Mouse (Mus musculus) heart, postnatal 14 days (tissue): ENCODE data around the gene Gtsf1. TPM values are rescaled to one million over a fixed set of nuclear protein-coding genes. Genes with fewer than 3 reads are reported as not detected.
"Not testable (repeated sequence)": the region's sequence is repeated elsewhere in the genome, so short reads cannot be mapped to it uniquely, and the experiment has no call there.

Experiments
- DNase-seq, 2 experiments: peaks; one replicate each; pipeline ENCODE4 v3.0.0; 2021 to 2022
- intact Hi-C: fragments of 180-260 bp; cut with DNase I; formaldehyde crosslinking; loops from one replicate; pipeline ENCODE4 v1.15.1; 2025
- long read RNA-seq, 2 experiments: library from polyadenylated mRNA; stranded (forward); transcript quantifications; one replicate each; pipeline ENCODE4 v2.0.0; 2021
- total RNA-seq, 2 experiments: library from RNA; stranded (reverse); gene quantifications; 2 replicates each; pipeline ENCODE4 v1.2.3; 2021

The Gtsf1 gene
- under 1 TPM in 1 of 2 experiments, not detected in 1; 0.34 TPM for total RNA-seq
- long read RNA-seq, experiment 1, partial matches to known transcripts = 0 of 1 reads
- long read RNA-seq, experiment 1, other reads (novel, unspliced or antisense) = 1 of 1 reads
- long read RNA-seq, experiment 2 = 0 reads

DNA sequence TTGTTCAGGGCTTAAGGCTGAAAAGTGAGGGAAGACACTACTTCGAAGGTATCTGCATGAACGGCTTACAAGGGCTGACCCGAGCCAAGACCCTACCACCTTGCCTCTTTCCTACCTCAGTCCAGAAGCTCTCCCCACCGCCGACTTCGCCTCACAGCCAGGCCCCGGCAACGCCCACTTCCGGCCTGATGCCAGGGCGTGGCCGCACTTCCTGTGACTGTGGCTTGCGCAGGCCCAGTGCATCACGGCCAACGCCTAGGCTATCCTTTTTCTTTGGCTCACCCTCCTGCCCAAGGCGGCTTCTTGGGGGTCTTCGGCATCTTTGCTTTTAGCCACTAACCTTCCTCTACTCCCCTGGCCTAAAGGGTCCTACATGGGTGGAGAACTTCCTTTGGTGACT, at the start of gene Gtsf1:
Gene Gtsf1, minus strand, starts transcription at position 230 of the 400 bp plus-strand sequence.
- intact Hi-C loops = no loop called here
- DNase-seq = no peak

- DNase-seq = no peak
- intact Hi-C loops = no loop called here
These were observed 48.9 kb upstream of the Gtsf1 start for GRCm38 (mm10) chr15:103479080-103479606.

- intact Hi-C loops = no loop called here
- no peak for DNase-seq
These were observed 43.5 kb upstream of the Gtsf1 start for GRCm38 (mm10) chr15:103473769-103474168.

DNA sequence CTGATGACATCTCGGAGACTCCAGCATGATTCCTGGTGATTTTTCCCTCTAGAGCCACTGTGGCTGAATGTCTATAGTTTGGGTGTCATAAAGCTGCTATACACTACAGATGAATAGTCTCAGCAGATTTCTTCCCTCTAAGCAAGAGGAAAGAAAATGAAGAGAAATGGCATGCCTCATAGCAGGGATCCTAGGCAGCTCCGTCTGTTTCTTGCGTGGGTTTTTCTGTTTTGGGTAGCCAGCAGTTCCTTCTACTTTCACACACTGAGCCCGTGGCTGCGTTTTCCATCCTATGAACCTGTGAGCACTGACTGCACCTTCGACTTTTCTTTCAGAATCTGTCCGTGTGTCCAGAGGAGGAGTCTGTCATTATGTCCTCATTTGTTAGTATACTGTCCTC, 42.9 kb upstream of the Gtsf1 start:
- intact Hi-C loops = no loop called here
- no peak for DNase-seq

GRCm38 (mm10) chr15:103472265-103472664, 42.0 kb upstream of the Gtsf1 start:
- intact Hi-C loops = no loop called here
- no peak for DNase-seq

DNA sequence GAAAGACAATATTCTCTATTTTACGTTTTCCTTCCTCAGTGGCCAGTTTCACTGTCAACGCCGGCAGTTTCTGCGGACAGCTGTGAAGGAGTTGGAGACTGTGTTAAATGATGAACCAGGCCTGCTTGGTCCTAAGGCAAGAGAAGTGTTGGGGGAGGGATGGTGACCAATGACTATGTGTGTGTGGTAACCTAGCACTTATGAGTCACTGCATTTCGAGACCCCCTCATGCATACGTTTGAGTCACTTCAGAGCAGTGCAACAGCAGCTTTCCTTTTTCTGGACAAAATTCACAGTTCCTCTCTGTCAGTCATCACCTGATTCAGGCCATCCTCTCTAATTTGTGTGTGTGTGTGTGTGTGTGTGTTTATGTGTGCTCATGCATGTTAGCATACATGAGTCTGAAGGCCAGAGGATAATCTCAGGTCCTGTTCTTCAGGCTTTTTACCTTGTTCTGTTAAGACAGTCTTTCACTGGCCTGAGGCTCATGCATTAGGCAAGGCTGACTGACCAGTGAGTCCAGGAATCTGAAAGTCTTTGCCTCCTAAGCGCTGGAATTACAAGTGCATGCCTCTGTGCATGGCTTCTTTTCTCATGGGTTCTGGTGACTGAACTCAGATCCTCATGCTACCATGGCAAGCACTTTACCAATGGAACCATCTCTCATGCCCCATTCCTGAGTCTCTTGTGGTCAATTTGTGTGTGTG, 41.4 kb upstream of the Gtsf1 start:
- no peak for DNase-seq
- intact Hi-C loops = no loop called here

- intact Hi-C loops = no loop called here
- DNase-seq = peak; percentile 6 to 11
These were observed 32.4 kb upstream of the Gtsf1 start for GRCm38 (mm10) chr15:103462539-103463261.

GRCm38 (mm10) chr15:103454449-103454848, 24.2 kb upstream of the Gtsf1 start:
- intact Hi-C loops = no loop called here
- DNase-seq = no peak

GRCm38 (mm10) chr15:103453551-103454218, 23.4 kb upstream of the Gtsf1 start, which contains the start of gene Nckap1l:
Gene Nckap1l (plus strand): TSS chr15:103453794.
- peak; percentile 30 to 38 for DNase-seq
- intact Hi-C loops = no loop called here

DNA sequence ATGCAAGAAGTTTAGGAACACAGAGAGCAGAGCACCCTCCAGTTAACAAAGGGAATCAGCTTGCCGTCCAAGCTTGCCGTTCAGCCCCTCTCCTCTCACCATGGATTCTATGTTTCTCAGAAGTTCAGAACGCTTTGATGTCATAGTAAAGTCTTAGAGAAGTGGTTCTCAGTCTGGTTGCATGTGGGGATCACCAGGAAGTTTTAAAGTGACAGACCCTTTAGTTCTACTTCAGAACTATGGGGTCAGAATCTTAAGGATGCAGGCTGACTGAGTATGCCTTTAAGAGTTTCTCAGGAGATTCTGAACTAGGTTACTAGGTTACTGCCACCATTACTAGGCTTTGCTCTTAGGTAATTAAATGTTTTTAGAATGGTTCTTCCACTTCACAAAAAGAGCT, 18.1 kb upstream of the Gtsf1 start, which contains the start of gene Gtsf2:
Gene Gtsf2, minus strand, starts transcription at position 101 of the 400 bp plus-strand sequence.
- intact Hi-C loops = no loop called here
- no peak for DNase-seq

GRCm38 (mm10) chr15:103445966-103446365, 15.7 kb upstream of the Gtsf1 start:
- intact Hi-C loops, DNase-seq: not testable (repeated sequence)

- DNase-seq = no peak
- intact Hi-C loops = no loop called here
These were observed 3.3 kb downstream of the Gtsf1 start for GRCm38 (mm10) chr15:103427017-103427416.

DNA sequence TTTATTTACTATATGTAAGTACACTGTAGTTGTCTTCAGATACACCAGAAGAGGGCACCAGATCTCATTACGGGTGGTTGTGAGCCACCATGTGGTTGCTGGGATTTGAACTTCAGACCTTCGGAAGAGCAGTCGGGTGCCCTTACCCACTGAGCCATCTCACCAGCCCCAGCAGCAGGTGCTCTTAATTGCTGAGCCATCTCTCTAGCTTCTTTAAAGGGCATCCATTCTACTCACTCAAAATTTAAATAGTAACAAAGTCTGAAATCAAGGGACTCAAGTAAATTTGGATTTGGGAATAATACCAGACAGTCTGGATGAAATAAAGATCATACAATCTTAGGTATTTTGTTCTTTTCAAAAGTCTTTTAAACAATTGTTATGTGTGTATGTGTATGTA, 24.7 kb downstream of the Gtsf1 start:
- DNase-seq, intact Hi-C loops: not testable (repeated sequence)

- no peak for DNase-seq
- intact Hi-C loops = no loop called here
These were observed 28.9 kb downstream of the Gtsf1 start for GRCm38 (mm10) chr15:103401361-103401760.

- no peak for DNase-seq
- intact Hi-C loops = no loop called here
These were observed 36.7 kb downstream of the Gtsf1 start for GRCm38 (mm10) chr15:103393577-103393976.

DNA sequence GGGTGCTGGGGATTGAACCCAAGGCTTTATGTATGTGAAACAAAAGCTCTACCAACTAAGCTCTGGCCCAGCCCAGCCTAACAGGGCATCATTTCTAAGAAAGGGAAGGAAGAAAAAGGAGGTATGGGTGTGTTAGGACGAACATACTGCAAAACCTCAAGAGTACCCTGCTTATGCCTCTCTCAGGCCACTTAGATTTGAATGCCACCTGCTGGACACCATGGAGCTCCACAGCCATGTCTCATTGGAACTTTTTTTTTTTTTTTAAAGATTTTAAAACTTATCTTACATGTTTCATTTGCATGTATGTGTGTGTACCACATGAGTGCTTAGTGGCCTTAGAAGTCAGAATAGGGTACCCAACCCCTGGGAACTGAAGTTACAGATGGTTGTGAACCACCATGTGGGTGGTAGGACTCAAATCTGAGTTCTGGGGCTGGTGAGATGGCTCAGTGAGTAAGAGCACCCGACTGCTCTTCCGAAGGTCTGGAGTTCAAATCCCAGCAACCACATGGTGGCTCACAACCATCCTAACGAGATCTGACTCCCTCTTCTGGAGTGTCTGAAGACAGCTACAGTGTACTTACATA, 41.6 kb downstream of the Gtsf1 start:
- intact Hi-C loops = loop anchor here (1.0 to 2.0 kb wide), 3 partner anchors 22 to 42 kb away; partner anchors contain the start of gene Itga5
- no peak for DNase-seq

DNA sequence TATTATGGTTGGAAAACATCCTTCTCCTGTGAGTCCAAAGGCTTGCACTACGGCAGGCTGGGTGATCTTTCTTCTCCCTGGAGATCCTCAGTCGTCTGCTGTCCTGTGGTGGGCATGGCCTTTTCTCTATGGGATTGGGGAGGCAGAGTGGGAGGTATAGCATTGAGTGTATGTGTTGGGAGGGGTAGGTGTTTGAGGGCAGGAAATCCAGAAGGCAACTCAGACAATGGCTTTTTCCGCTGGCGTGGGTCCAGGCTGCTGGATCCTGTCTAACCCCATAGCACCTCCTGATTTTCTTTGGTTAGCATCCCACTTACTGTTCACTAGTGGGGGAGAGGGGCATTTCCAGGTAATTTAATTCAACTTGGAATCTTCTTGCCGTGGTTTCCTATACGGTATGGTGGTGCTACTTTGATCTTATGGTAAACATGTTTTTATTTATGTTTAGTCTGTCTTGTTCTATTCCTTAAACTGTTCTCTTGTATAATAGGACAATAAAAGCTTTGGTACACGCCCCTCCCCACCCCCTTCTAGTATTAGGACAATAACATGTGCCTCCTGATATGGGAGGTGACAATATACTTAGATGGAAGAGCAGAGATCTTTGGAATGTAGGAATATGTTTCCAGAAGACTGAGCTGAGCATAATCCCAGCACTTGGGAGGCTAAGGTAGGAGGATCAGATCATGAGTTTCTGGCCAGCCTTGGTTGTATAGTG, 46.3 kb downstream of the Gtsf1 start:
- intact Hi-C loops = loop anchor here (2.0 kb wide), 1 partner anchor 15 kb away; no protein-coding TSS in a partner anchor
- peak; percentile 77 to 81 for DNase-seq

DNA sequence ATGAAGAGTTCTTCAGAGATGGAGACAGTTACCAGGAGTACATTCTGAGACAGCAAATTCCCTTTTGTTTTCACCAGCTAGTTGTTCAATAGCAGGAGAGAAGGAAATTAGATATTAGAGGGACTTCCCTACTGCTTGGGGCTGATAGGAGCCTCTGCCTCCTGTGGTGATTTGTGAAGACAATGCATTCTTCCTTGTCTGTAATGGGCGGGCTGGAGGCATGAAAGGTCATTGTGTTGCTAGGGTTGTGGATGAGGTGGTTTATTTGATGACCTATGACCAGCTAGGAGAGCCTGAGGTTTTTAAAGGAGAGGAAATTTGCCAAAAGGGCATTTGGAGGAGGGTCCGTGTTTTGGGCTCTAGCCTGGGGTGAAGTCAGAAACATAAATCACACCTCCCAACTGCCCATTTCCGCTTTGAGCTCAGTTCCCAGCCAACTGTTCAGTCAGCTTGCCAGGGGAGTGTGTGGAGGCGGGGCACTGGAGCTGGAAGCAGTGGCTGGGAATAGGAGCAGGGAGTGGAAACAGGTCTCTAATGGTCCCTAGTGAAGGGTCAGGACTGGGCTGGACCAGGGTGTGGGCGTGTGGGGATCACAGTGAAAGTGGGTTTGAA, 47.4 kb downstream of the Gtsf1 start:
- DNase-seq = peak; percentile 69 to 78
- intact Hi-C loops = loop anchor here (2.0 kb wide), 1 partner anchor 14 kb away; no protein-coding TSS in a partner anchor

- intact Hi-C loops = loop anchor here (2.0 kb wide), 1 partner anchor 13 kb away; no protein-coding TSS in a partner anchor
- DNase-seq = no peak
These were observed 48.2 kb downstream of the Gtsf1 start for GRCm38 (mm10) chr15:103382075-103382474.
